Mouse (Mus musculus): Measurements from ENCODE around the gene Gng11. TPM values are rescaled to one million over a fixed set of nuclear protein-coding genes. Genes with fewer than 3 reads are reported as not detected.

Gng11 gene
- 28.0 and 33.4 TPM in 2 replicates for polyA plus RNA-seq (2015; fragmentation: Nextera tagmentation; extraction: Ambion mirVana)

GRCm38 (mm10) chr6:4003890-4004306 lies at the start of gene Gng11:
TSS of gene Gng11 (plus strand) at chr6:4003904.
- WGBS, result 4% methylated on average over 19 of the region's 19 CpGs
- Histone ChIP-seq H3K4me1 (replicated peaks) (peaks cover 5% of the 10 kb centered on the region; the same call in 1 of the 2 replicates), H3K9me3 (no peaks in the 10 kb centered on the region), H3K9ac (peak within 1 kb of the TSS; percentile 39; the same call in 1 of the 2 replicates), H3K36me3 (no peaks in the 10 kb centered on the region), H3K4me2 (peak within 1 kb of the TSS; percentile 56), H3K4me3 (peak within 1 kb of the TSS; percentile 35), H3K27me3 (peaks cover 3% of the 10 kb centered on the region; the same call in 1 of the 2 replicates), H3K27ac (replicated peaks) (peak within 1 kb of the TSS; percentile 65)
- peak; percentile 66; the same call in 1 of the 2 replicates for ATAC-seq (ENCODE audit: low FRiP score, low read depth)

- no peaks in the 10 kb centered on the region for H3K4me1 ChIP-seq (replicated peaks)
- WGBS, result 33% methylated on average over 4 of the region's 4 CpGs
- no peak overlapping the region for H3K27ac ChIP-seq (replicated peaks)
- H3K36me3 ChIP-seq, result no peaks in the 10 kb centered on the region
- no peak for ATAC-seq (ENCODE audit: low FRiP score, low read depth)
- no peaks in the 10 kb centered on the region for H3K27me3 ChIP-seq
- H3K4me2 ChIP-seq, result no peak overlapping the region
- H3K4me3 ChIP-seq, result no peak overlapping the region
- no peaks in the 10 kb centered on the region for H3K9me3 ChIP-seq
- H3K9ac ChIP-seq, result no peak overlapping the region
Measured at GRCm38 (mm10) chr6:3954969-3955368, 48.7 kb upstream of the Gng11 start.

GRCm38 (mm10) chr6:3967676-3968626 lies 35.8 kb upstream of the Gng11 start:
- WGBS, result 36% methylated on average over 31 of the region's 31 CpGs
- H3K36me3 ChIP-seq, result no peaks in the 10 kb centered on the region
- H3K4me3 ChIP-seq, result 0 out of 2 replicates have a peak overlapping the region, but pooled peaks have one; percentile 3
- no peak overlapping the region for H3K9ac ChIP-seq
- no peak overlapping the region for H3K27ac ChIP-seq (replicated peaks)
- H3K4me2 ChIP-seq, result peak overlapping the region; percentile 43
- H3K4me1 ChIP-seq (replicated peaks), result no peaks in the 10 kb centered on the region
- ATAC-seq (ENCODE audit: low FRiP score, low read depth), result no peak
- no peaks in the 10 kb centered on the region for H3K27me3 ChIP-seq
- no peaks in the 10 kb centered on the region for H3K9me3 ChIP-seq

GRCm38 (mm10) chr6:3973679-3974078 lies 30.0 kb upstream of the Gng11 start:
- WGBS, result 83% methylated on average over 1 of the region's 1 CpGs
- Histone ChIP-seq H3K36me3 (no peaks in the 10 kb centered on the region), H3K9ac (no peak overlapping the region), H3K9me3 (no peaks in the 10 kb centered on the region), H3K4me3 (no peak overlapping the region), H3K4me1 (replicated peaks) (no peaks in the 10 kb centered on the region), H3K27ac (replicated peaks) (no peak overlapping the region), H3K4me2 (no peak overlapping the region), H3K27me3 (no peaks in the 10 kb centered on the region)
- no peak for ATAC-seq (ENCODE audit: low FRiP score, low read depth)

GRCm38 (mm10) chr6:3982661-3983284 lies 20.9 kb upstream of the Gng11 start:
- no peaks in the 10 kb centered on the region for H3K27me3 ChIP-seq

GRCm38 (mm10) chr6:3988750-3989149 lies 15.0 kb upstream of the Gng11 start, which contains the start of gene Tfpi2:
TSS of gene Tfpi2 (minus strand) at chr6:3988919.
- no peak within 1 kb of the TSS for H3K4me2 ChIP-seq
- H3K4me3 ChIP-seq, result no peak within 1 kb of the TSS
- ATAC-seq (ENCODE audit: low FRiP score, low read depth), result no peak
- no peaks in the 10 kb centered on the region for H3K27me3 ChIP-seq
- H3K4me1 ChIP-seq (replicated peaks), result no peaks in the 10 kb centered on the region
- no peaks in the 10 kb centered on the region for H3K9me3 ChIP-seq
- WGBS, result 80% methylated on average over 3 of the region's 3 CpGs
- H3K36me3 ChIP-seq, result no peaks in the 10 kb centered on the region
- H3K9ac ChIP-seq, result no peak within 1 kb of the TSS
- H3K27ac ChIP-seq (replicated peaks), result no peak within 1 kb of the TSS

More at GRCm38 (mm10) chr6:3982661-3983284, 20.9 kb upstream of the Gng11 start:
- H3K4me1 ChIP-seq (replicated peaks), result no peaks in the 10 kb centered on the region
- H3K27ac ChIP-seq (replicated peaks), result no peak overlapping the region
- no peaks in the 10 kb centered on the region for H3K36me3 ChIP-seq
- no peak overlapping the region for H3K4me2 ChIP-seq
- no peak overlapping the region for H3K4me3 ChIP-seq
- ATAC-seq (ENCODE audit: low FRiP score, low read depth), result no peak
- 90% methylated on average over 5 of the region's 5 CpGs for WGBS
- no peaks in the 10 kb centered on the region for H3K9me3 ChIP-seq
- no peak overlapping the region for H3K9ac ChIP-seq

- no peak within 1 kb of the TSS for H3K4me2 ChIP-seq
- H3K9me3 ChIP-seq, result no peaks in the 10 kb centered on the region
- no peaks in the 10 kb centered on the region for H3K27me3 ChIP-seq
- WGBS, result 93% methylated on average over 6 of the region's 6 CpGs
- H3K9ac ChIP-seq, result no peak within 1 kb of the TSS
- H3K4me1 ChIP-seq (replicated peaks), result no peaks in the 10 kb centered on the region
- ATAC-seq (ENCODE audit: low FRiP score, low read depth), result no peak
- no peak within 1 kb of the TSS for H3K27ac ChIP-seq (replicated peaks)
- no peaks in the 10 kb centered on the region for H3K36me3 ChIP-seq
- H3K4me3 ChIP-seq, result no peak within 1 kb of the TSS
Measured at GRCm38 (mm10) chr6:3993492-3993891, 10.2 kb upstream of the Gng11 start, which contains the start of gene Gngt1. TSS of gene Gngt1 (plus strand) at chr6:3993792.

- Histone ChIP-seq H3K9me3 (no peaks in the 10 kb centered on the region), H3K9ac (no peak overlapping the region), H3K36me3 (no peaks in the 10 kb centered on the region), H3K4me2 (no peak overlapping the region), H3K27me3 (no peaks in the 10 kb centered on the region), H3K4me3 (no peak overlapping the region), H3K4me1 (replicated peaks) (no peaks in the 10 kb centered on the region), H3K27ac (replicated peaks) (no peak overlapping the region)
- 83% methylated on average over 4 of the region's 4 CpGs for WGBS
- ATAC-seq (ENCODE audit: low FRiP score, low read depth), result no peak
Measured at GRCm38 (mm10) chr6:3998089-3998488, 5.6 kb upstream of the Gng11 start.

- Histone ChIP-seq H3K9ac (no peak overlapping the region), H3K27me3 (peaks cover 3% of the 10 kb centered on the region; the same call in 1 of the 2 replicates), H3K27ac (replicated peaks) (no peak overlapping the region), H3K4me1 (replicated peaks) (peaks cover 5% of the 10 kb centered on the region; the same call in 1 of the 2 replicates), H3K36me3 (no peaks in the 10 kb centered on the region), H3K4me2 (0 out of 2 replicates have a peak overlapping the region, but pooled peaks have one; percentile 23), H3K4me3 (no peak overlapping the region), H3K9me3 (no peaks in the 10 kb centered on the region)
- 47% methylated on average over 6 of the region's 6 CpGs for WGBS
- no peak for ATAC-seq (ENCODE audit: low FRiP score, low read depth)
Measured at GRCm38 (mm10) chr6:3999296-3999695, 4.4 kb upstream of the Gng11 start.

GRCm38 (mm10) chr6:4000716-4001115 lies 3.0 kb upstream of the Gng11 start:
- Histone ChIP-seq H3K27me3 (peaks cover 3% of the 10 kb centered on the region; the same call in 1 of the 2 replicates), H3K27ac (replicated peaks) (no peak overlapping the region), H3K9ac (no peak overlapping the region), H3K4me3 (no peak overlapping the region), H3K36me3 (no peaks in the 10 kb centered on the region), H3K4me1 (replicated peaks) (peaks cover 5% of the 10 kb centered on the region; the same call in 1 of the 2 replicates), H3K4me2 (no peak overlapping the region), H3K9me3 (no peaks in the 10 kb centered on the region)
- 82% methylated on average over 3 of the region's 3 CpGs for WGBS
- ATAC-seq (ENCODE audit: low FRiP score, low read depth), result no peak

- ATAC-seq (ENCODE audit: low FRiP score, low read depth), result no peak
- H3K36me3 ChIP-seq, result no peaks in the 10 kb centered on the region
- 50% methylated on average over 4 of the region's 4 CpGs for WGBS
- no peaks in the 10 kb centered on the region for H3K9me3 ChIP-seq
- H3K27ac ChIP-seq (replicated peaks), result no peak overlapping the region
- no peak overlapping the region for H3K9ac ChIP-seq
- peaks cover 5% of the 10 kb centered on the region; the same call in 1 of the 2 replicates for H3K4me1 ChIP-seq (replicated peaks)
- H3K4me2 ChIP-seq, result peak overlapping the region; percentile 56; the same call in 1 of the 2 replicates
- H3K4me3 ChIP-seq, result no peak overlapping the region
- H3K27me3 ChIP-seq, result peaks cover 3% of the 10 kb centered on the region; the same call in 1 of the 2 replicates
Measured at GRCm38 (mm10) chr6:4003445-4003844, 259 bp upstream of the Gng11 start.

Measured in hindbrain, embryonic 15.5 days (tissue).